Mouse (Mus musculus) hindbrain, embryonic 10.5 days (tissue): ENCODE results near the gene Slc24a3. TPM values are rescaled to one million over a fixed set of nuclear protein-coding genes. Genes with fewer than 3 reads are reported as not detected.
A peak's percentile ranks its signal among the peaks of the same experiment; 100 is the strongest.

Source experiments
- DNase-seq: peaks from one replicate; pipeline ENCODE4 v3.0.0-alpha.2; 2017; ENCODE audit warnings: low spot score
- H3K27ac ChIP-seq: fragments of 300-500 bp; sonication (generic); 2 replicates; pipeline ENCODE4 v1.5.1; 2016; ENCODE audit warnings: mild to moderate bottlenecking, moderate library complexity
- H3K27me3 ChIP-seq: fragments of 300-500 bp; sonication (generic); 2 replicates; pipeline ENCODE4 v1.6.1; 2016; ENCODE audit warnings: mild to moderate bottlenecking; ENCODE audit not compliant: poor library complexity, insufficient read depth, severe bottlenecking
- H3K36me3 ChIP-seq: fragments of 300-500 bp; sonication (generic); 2 replicates; pipeline ENCODE4 v1.6.1; 2016; ENCODE audit warnings: mild to moderate bottlenecking, moderate library complexity
- H3K4me1 ChIP-seq: fragments of 300-500 bp; sonication (generic); replicated peaks from 2 replicates; pipeline ENCODE4 v1.6.1; 2016; ENCODE audit warnings: mild to moderate bottlenecking
- H3K4me3 ChIP-seq: fragments of 300-500 bp; sonication (generic); 2 replicates; pipeline ENCODE4 v1.5.1; 2016; ENCODE audit warnings: mild to moderate bottlenecking, moderate library complexity
- H3K9me3 ChIP-seq: fragments of 300-500 bp; sonication (generic); 2 replicates; pipeline ENCODE4 v1.6.1; 2016; ENCODE audit warnings: mild to moderate bottlenecking, moderate library complexity
- WGBS: fragments of 180-500 bp; shearing (Covaris S2); methylation state at CpG from one replicate; pipeline ENCODE4 v1.1.7; 2016; 5-methylcytosine and 5-hydroxymethylcytosine counted together
- polyA plus RNA-seq: library from polyadenylated mRNA; unstranded; fragments of >200 nt; fragmentation: Nextera tagmentation; extraction: Ambion mirVana; gene quantifications from 2 replicates; pipeline ENCODE4 v1.2.1, GENCODE M21; 2016

Gene Slc24a3
- polyA plus RNA-seq, result 0.71 and 1.2 TPM in 2 replicates

- peak; percentile 88 for DNase-seq
- Histone ChIP-seq H3K4me3 (peak within 1 kb of the TSS; percentile 78), H3K36me3 (no peaks in the 10 kb centered on the region), H3K27ac (peak within 1 kb of the TSS; percentile 96), H3K27me3 (peaks cover 15% of the 10 kb centered on the region), H3K4me1 (peaks cover 22% of the 10 kb centered on the region), H3K9me3 (no peaks in the 10 kb centered on the region)
- under 1% methylated on average over 88 of the region's 100 CpGs for WGBS
These were observed at the start of gene Slc24a3 for GRCm38 (mm10) chr2:145167664-145168360. TSS of gene Slc24a3 (plus strand) at chr2:145167754.

GRCm38 (mm10) chr2:145117762-145118161 lies 49.8 kb upstream of the Slc24a3 start:
- Histone ChIP-seq H3K27me3 (no peaks in the 10 kb centered on the region), H3K36me3 (no peaks in the 10 kb centered on the region), H3K4me3 (no peak overlapping the region), H3K4me1 (no peaks in the 10 kb centered on the region), H3K27ac (no peak overlapping the region), H3K9me3 (no peaks in the 10 kb centered on the region)
- WGBS, result 91% methylated on average over 5 of the region's 5 CpGs
- no peak for DNase-seq

- H3K27me3 ChIP-seq, result no peaks in the 10 kb centered on the region
- no peak overlapping the region for H3K4me3 ChIP-seq
- H3K9me3 ChIP-seq, result no peaks in the 10 kb centered on the region
- H3K36me3 ChIP-seq, result no peaks in the 10 kb centered on the region
- H3K27ac ChIP-seq, result no peak overlapping the region
- DNase-seq, result no peak
- 83% methylated on average over 3 of the region's 3 CpGs for whole genome bisulfite sequencing
- no peaks in the 10 kb centered on the region for H3K4me1 ChIP-seq
These were observed 39.8 kb upstream of the Slc24a3 start for GRCm38 (mm10) chr2:145127747-145128146.

- WGBS, result 87% methylated on average over 4 of the region's 4 CpGs
- no peak overlapping the region for H3K4me3 ChIP-seq
- no peaks in the 10 kb centered on the region for H3K36me3 ChIP-seq
- no peak overlapping the region for H3K27ac ChIP-seq
- DNase-seq, result no peak
- H3K9me3 ChIP-seq, result no peaks in the 10 kb centered on the region
- H3K4me1 ChIP-seq, result no peaks in the 10 kb centered on the region
- H3K27me3 ChIP-seq, result no peaks in the 10 kb centered on the region
These were observed 30.8 kb upstream of the Slc24a3 start for GRCm38 (mm10) chr2:145136625-145137291.

GRCm38 (mm10) chr2:145150407-145150806 lies 17.1 kb upstream of the Slc24a3 start:
- no peaks in the 10 kb centered on the region for H3K9me3 ChIP-seq
- 80% methylated on average over 1 of the region's 1 CpGs for WGBS
- H3K4me3 ChIP-seq, result no peak overlapping the region
- H3K27ac ChIP-seq, result no peak overlapping the region
- no peaks in the 10 kb centered on the region for H3K4me1 ChIP-seq
- no peaks in the 10 kb centered on the region for H3K36me3 ChIP-seq
- no peaks in the 10 kb centered on the region for H3K27me3 ChIP-seq
- DNase-seq, result no peak

- no peak overlapping the region for H3K4me3 ChIP-seq
- no peaks in the 10 kb centered on the region for H3K4me1 ChIP-seq
- DNase-seq, result no peak
- no peak overlapping the region for H3K27ac ChIP-seq
- no peaks in the 10 kb centered on the region for H3K27me3 ChIP-seq
- H3K36me3 ChIP-seq, result no peaks in the 10 kb centered on the region
- H3K9me3 ChIP-seq, result no peaks in the 10 kb centered on the region
- WGBS, result 91% methylated on average over 3 of the region's 3 CpGs
These were observed 16.7 kb upstream of the Slc24a3 start for GRCm38 (mm10) chr2:145150821-145151220.

GRCm38 (mm10) chr2:145152281-145152680 lies 15.3 kb upstream of the Slc24a3 start:
- Histone ChIP-seq H3K4me3 (no peak overlapping the region), H3K9me3 (no peaks in the 10 kb centered on the region), H3K27ac (no peak overlapping the region), H3K4me1 (no peaks in the 10 kb centered on the region), H3K36me3 (no peaks in the 10 kb centered on the region), H3K27me3 (no peaks in the 10 kb centered on the region)
- no peak for DNase-seq
- WGBS, result 89% methylated on average over 1 of the region's 1 CpGs

GRCm38 (mm10) chr2:145158972-145159371 lies 8.6 kb upstream of the Slc24a3 start:
- H3K4me1 ChIP-seq, result no peaks in the 10 kb centered on the region
- no peak overlapping the region for H3K4me3 ChIP-seq
- H3K27ac ChIP-seq, result no peak overlapping the region
- DNase-seq, result no peak
- no peaks in the 10 kb centered on the region for H3K27me3 ChIP-seq
- 86% methylated on average over 1 of the region's 1 CpGs for WGBS
- no peaks in the 10 kb centered on the region for H3K9me3 ChIP-seq
- H3K36me3 ChIP-seq, result no peaks in the 10 kb centered on the region

- 29% methylated on average over 12 of the region's 12 CpGs for WGBS
- peak; percentile 89 for DNase-seq
- Histone ChIP-seq H3K4me1 (no peaks in the 10 kb centered on the region), H3K9me3 (no peaks in the 10 kb centered on the region), H3K4me3 (no peak overlapping the region), H3K27me3 (no peaks in the 10 kb centered on the region), H3K27ac (no peak overlapping the region), H3K36me3 (no peaks in the 10 kb centered on the region)
These were observed 6.4 kb upstream of the Slc24a3 start for GRCm38 (mm10) chr2:145161046-145161700.

GRCm38 (mm10) chr2:145164086-145164485 lies 3.5 kb upstream of the Slc24a3 start:
- WGBS, result 81% methylated on average over 5 of the region's 5 CpGs

GRCm38 (mm10) chr2:145164562-145164961 lies 3.0 kb upstream of the Slc24a3 start:
- no peak for DNase-seq
- no peaks in the 10 kb centered on the region for H3K36me3 ChIP-seq
- H3K4me1 ChIP-seq, result peaks cover 22% of the 10 kb centered on the region
- H3K4me3 ChIP-seq, result no peak overlapping the region
- 53% methylated on average over 4 of the region's 4 CpGs for whole genome bisulfite sequencing
- no peaks in the 10 kb centered on the region for H3K9me3 ChIP-seq
- peaks cover 10% of the 10 kb centered on the region for H3K27me3 ChIP-seq
- H3K27ac ChIP-seq, result no peak overlapping the region

More at GRCm38 (mm10) chr2:145164086-145164485, 3.5 kb upstream of the Slc24a3 start:
- H3K4me1 ChIP-seq, result peaks cover 22% of the 10 kb centered on the region
- no peak for DNase-seq
- no peaks in the 10 kb centered on the region for H3K36me3 ChIP-seq
- peaks cover 5% of the 10 kb centered on the region for H3K27me3 ChIP-seq
- no peaks in the 10 kb centered on the region for H3K9me3 ChIP-seq
- H3K4me3 ChIP-seq, result no peak overlapping the region
- no peak overlapping the region for H3K27ac ChIP-seq

GRCm38 (mm10) chr2:145165076-145165475 lies 2.5 kb upstream of the Slc24a3 start:
- no peaks in the 10 kb centered on the region for H3K9me3 ChIP-seq
- DNase-seq, result no peak
- peaks cover 22% of the 10 kb centered on the region for H3K4me1 ChIP-seq
- peaks cover 15% of the 10 kb centered on the region for H3K27me3 ChIP-seq
- H3K4me3 ChIP-seq, result no peak overlapping the region
- no peaks in the 10 kb centered on the region for H3K36me3 ChIP-seq
- WGBS, result 89% methylated on average over 3 of the region's 3 CpGs
- no peak overlapping the region for H3K27ac ChIP-seq

- Histone ChIP-seq H3K36me3 (no peaks in the 10 kb centered on the region), H3K4me3 (no peak overlapping the region), H3K27ac (no peak overlapping the region), H3K4me1 (peaks cover 22% of the 10 kb centered on the region), H3K27me3 (peaks cover 15% of the 10 kb centered on the region), H3K9me3 (no peaks in the 10 kb centered on the region)
- no peak for DNase-seq
- WGBS, result 90% methylated on average over 6 of the region's 6 CpGs
These were observed 1.7 kb upstream of the Slc24a3 start for GRCm38 (mm10) chr2:145165854-145166253.
